Mouse (Mus musculus): ENCODE results near the gene Ptar1.

Ptar1 gene

DNA sequence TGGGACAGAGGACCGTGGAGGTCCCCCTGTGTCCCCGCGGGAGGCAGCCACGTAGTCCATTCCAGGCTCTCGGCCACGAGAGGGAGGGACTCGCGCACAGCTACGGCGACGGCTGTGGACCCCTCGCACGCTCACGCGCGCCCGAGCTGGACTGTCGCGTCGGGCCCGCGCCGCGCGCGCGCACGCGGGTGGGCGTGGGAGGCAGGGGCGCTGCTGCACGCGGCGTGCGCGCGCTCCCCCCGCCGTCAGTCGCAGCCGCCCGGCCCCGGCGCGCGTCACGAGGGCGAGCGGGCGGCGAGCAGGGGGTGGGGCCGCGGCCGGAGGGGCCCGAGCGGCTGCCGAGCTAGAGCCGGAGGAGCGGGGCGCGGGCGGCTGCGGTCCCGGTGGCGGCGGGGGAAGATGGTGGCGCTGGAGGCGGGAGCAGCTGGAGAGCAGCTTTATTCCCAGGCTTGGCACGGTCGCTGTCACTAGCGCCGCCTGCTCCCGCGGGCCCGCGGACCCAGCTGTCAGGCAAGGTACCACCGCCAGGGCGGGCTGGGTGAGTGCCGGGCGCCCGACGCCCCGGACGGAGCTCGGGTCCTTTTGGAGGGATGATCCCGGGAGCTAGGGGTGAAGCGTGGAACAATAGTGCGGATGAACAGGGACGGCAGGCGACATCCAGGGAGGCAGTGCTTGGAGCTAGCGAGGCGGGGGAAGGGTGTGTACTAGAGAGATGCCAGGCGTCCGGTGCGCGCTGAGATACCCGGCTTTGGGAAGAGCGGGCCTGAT, 71.5 kb downstream of the Ptar1 start, which contains the start of gene Apba1:
Gene Apba1, plus strand, starts transcription at position 334 of the 768 bp plus-strand sequence.
- peak; percentile 70 for DNase-seq (ENCODE audit: low read depth, low spot score)

DNA sequence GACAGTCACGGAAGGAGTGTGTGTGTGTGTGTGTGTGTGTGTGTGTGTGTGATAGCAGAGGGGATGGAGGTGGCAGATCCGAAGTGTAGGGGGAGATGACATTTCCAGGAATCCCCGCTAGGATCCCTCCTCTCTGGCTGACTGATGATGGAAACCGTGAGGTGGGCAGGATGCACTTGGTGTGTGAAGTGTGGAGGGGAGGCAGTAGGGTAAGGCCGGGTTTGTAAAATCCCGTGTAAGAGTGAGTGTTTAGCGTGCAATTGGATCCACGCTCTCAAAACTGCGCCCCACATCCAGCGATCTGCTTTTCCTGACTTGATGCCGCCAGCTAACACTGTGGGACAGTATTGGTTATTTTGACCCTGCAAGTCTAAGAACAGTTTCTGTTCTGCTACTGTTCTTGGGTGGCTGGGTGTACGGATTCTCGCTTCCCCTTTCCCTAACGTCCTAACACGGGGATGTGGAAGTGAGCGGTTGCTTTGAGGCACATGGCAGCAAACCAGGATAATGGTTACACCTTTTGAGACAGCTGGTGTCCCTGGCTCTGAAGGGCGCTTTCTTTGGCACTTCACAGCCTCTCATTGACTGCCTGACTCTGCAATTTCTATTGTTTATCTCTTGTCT, 72.2 kb downstream of the Ptar1 start:
- DNase-seq (ENCODE audit: low read depth, low spot score) = no peak

DNA sequence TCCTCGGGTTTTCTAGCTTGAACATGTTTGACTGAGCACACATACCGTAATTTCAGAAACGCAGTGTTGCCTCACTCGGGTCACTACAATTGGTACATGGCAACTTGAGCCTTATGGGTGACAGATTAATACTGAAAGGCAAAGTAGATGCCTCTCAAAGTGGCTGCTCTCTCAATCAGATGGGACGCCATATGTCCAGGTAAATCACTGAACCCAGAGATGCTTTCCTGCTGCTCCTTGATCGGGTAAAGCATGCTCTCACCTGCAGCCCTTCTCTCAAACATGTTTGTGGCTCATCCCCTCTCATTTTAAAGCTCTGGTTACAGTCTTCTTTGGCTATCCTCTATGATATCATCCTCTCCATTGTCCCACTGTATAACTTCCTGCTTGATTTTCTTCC, 76.1 kb downstream of the Ptar1 start:
- DNase-seq (ENCODE audit: low read depth, low spot score) = no peak

DNA sequence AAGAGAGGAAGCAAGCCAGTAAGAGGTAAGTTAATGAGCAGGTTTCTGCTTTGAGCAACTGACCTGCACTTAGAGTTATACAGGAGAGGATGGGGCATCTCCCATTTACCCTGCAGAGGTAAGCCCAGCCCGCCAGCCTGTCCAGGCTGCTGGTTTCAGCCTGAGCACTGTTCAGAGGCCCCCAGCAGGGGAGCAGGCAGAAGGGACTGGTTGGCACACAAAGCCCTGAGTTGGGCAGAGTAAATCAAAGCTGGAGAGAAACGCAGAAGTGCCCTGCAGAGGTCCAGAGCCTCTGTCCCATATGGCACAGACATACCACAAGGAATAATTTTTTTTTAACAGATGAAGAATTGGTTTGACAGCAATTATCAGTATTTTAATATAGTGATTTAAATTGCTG, 76.8 kb downstream of the Ptar1 start:
- no peak for DNase-seq (ENCODE audit: low read depth, low spot score)

- no peak for DNase-seq (ENCODE audit: low read depth, low spot score)
Measured at GRCm38 (mm10) chr19:23768864-23769263, 81.6 kb downstream of the Ptar1 start.

- no peak for DNase-seq (ENCODE audit: low read depth, low spot score)
Measured at GRCm38 (mm10) chr19:23770494-23771423, 83.5 kb downstream of the Ptar1 start.

GRCm38 (mm10) chr19:23771971-23772370, 84.7 kb downstream of the Ptar1 start:
- DNase-seq (ENCODE audit: low read depth, low spot score) = no peak

- DNase-seq (ENCODE audit: low read depth, low spot score) = no peak
Measured at GRCm38 (mm10) chr19:23775356-23775755, 88.1 kb downstream of the Ptar1 start.

- DNase-seq (ENCODE audit: low read depth, low spot score) = no peak
Measured at GRCm38 (mm10) chr19:23779130-23779529, 91.9 kb downstream of the Ptar1 start.

DNA sequence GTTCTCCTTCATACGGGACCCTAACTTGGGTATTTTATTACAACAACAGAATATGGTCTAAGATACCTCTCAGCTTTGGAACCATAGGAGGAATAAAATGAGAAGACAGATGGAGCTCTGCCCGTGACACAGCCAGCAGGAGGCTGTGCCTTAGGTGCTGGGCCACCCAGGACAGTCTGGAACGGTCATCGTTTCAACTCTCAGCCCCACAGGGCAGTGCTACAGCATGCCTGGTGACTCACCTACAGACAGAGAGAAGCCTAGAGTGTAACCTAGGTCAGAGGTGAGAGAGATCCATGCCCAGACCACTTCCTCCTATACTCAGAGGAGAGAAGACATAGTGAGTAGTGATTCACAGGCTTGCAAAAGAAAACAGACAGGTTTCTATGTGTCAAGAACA, 92.9 kb downstream of the Ptar1 start:
- DNase-seq (ENCODE audit: low read depth, low spot score) = no peak

Measured in mesoderm, embryonic 11.5 days (tissue).